In the genomic region with DNA sequence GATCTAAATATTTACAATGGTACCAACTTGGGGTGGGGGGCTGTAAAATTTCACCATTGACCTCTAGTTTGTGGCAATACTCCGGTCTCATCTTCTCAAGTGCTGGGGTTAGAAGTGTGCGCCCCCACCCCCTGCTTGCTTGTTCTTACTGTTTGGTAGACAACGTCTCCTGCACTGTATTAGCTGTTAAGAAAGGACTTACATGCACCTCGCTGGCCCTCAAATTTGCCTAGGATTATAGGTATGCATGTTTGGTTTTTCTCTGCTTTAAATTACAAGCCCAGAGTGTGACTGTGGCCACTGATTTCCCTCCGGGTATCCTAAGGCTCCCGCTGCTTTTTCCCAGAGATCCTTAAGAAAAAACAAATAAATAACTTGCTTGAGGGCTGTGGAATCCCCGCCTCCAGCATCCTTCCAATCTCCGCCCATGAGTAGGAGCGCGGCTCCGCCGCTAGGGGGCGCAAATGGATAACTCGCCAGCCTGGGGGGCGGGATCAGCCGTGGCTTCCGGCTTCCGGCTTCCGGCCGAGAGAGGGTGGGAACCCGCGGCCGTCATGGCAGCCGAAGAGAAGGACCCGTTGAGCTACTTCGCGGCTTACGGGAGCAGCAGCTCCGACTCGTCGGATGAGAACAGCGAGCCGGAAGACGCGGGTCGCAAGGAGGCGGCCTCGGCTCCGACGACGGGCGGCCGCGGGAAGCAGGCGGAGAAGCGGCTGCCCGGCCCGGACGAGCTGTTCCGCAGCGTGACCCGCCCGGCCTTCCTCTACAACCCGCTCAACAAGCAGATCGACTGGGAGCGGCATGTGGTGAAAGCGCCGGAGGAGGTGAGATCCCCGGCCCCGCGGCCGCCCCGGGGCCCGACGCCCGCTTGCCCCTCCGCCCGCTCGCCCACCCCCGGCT, we compare ENCODE assay signal across 8 mouse cellular contexts. TPM values are rescaled to one million over a fixed set of nuclear protein-coding genes. Genes with fewer than 3 reads are reported as not detected.
A peak's percentile ranks its signal among the peaks of the same experiment; 100 is the strongest.
DNase-seq lines count a peak whose midpoint lies in the region; ATAC-seq and TF ChIP-seq lines count a peak whose summit lies in the region.

2410004B18Rik (plus strand) TSS at position 510 of the 900 bp plus-strand sequence.

- no peaks in the 10 kb centered on the region for H3K27me3 ChIP-seq in embryonic facial prominence, embryonic 13.5 days
- H3K27me3 ChIP-seq in heart, adult 2 months (ENCODE audit: control insufficient read depth, insufficient read depth, low read length): no peaks in the 10 kb centered on the region
- H3K27me3 ChIP-seq in limb, embryonic 12.5 days: no peaks in the 10 kb centered on the region
- H3K27me3 ChIP-seq in midbrain, embryonic 14.5 days (ENCODE audit: control insufficient read depth, insufficient read depth, low read length): no peaks in the 10 kb centered on the region

- ATAC-seq in embryonic facial prominence, embryonic 13.5 days (ENCODE audit: insufficient number of reproducible peaks, insufficient read depth, low FRiP score, low TSS enrichment, low read depth): peak; percentile 86
- peak; percentile 84 for ATAC-seq in limb, embryonic 12.5 days (ENCODE audit: insufficient number of reproducible peaks, insufficient read depth, low FRiP score, low TSS enrichment, low read depth)
- peak; percentile 96 for ATAC-seq in midbrain, embryonic 14.5 days (ENCODE audit: low FRiP score, low TSS enrichment)

- H3K27ac ChIP-seq in embryonic facial prominence, embryonic 13.5 days: peak within 1 kb of the TSS; percentile 65
- H3K27ac ChIP-seq in heart, adult 2 months: peak within 1 kb of the TSS; percentile 84
- peak within 1 kb of the TSS; percentile 72 for H3K27ac ChIP-seq in limb, embryonic 12.5 days
- peak within 1 kb of the TSS; percentile 77 for H3K27ac ChIP-seq in midbrain, embryonic 14.5 days (replicated peaks; ENCODE audit: low read depth, low read length)

- peak within 1 kb of the TSS; percentile 97 for H3K4me3 ChIP-seq in embryonic facial prominence, embryonic 13.5 days
- H3K4me3 ChIP-seq in heart, adult 2 months: peak within 1 kb of the TSS; percentile 88
- H3K4me3 ChIP-seq in limb, embryonic 12.5 days (replicated peaks): peak within 1 kb of the TSS; percentile 96
- peak within 1 kb of the TSS; percentile 94 for H3K4me3 ChIP-seq in midbrain, embryonic 14.5 days (replicated peaks; ENCODE audit: low read depth, low read length)

- peaks cover 33% of the 10 kb centered on the region for H3K4me1 ChIP-seq in embryonic facial prominence, embryonic 13.5 days
- H3K4me1 ChIP-seq in heart, adult 2 months (ENCODE audit: control insufficient read depth, insufficient read depth, low read length): peaks cover 8% of the 10 kb centered on the region
- H3K4me1 ChIP-seq in limb, embryonic 12.5 days (replicated peaks): peaks cover 13% of the 10 kb centered on the region
- H3K4me1 ChIP-seq in midbrain, embryonic 14.5 days (ENCODE audit: control insufficient read depth, insufficient read depth, low read length): peaks cover 21% of the 10 kb centered on the region

- peak; percentile 88 for DNase-seq in 416B (ENCODE audit: low read depth)
- DNase-seq in adrenal gland, postnatal 4 days (ENCODE audit: low spot score in 2 of 2): peak; percentile 85 to 92
- DNase-seq in heart, adult 2 months: peak; percentile 91 to 95
- DNase-seq in kidney, adult 8-10 months: peak; percentile 86 to 92
- DNase-seq in midbrain, embryonic 14.5 days: peak; percentile 98
- DNase-seq in spleen, adult 12 weeks (ENCODE audit: low spot score): peak; percentile 95

- H3K4me2 ChIP-seq in embryonic facial prominence, embryonic 13.5 days: peak within 1 kb of the TSS; percentile 81
- peak within 1 kb of the TSS; percentile 77 for H3K4me2 ChIP-seq in limb, embryonic 12.5 days
- peak within 1 kb of the TSS; percentile 80 for H3K4me2 ChIP-seq in midbrain, embryonic 14.5 days (ENCODE audit: low read length)

- intact Hi-C loops in heart, adult 2 months (cut with DNase I): no loop called here

- TF ChIP-seq EP300 in heart, adult 2 months (IDR thresholded peaks at IDR 0.05; ENCODE audit: insufficient read depth, low read depth, low read length): peak; percentile 66; the same call in 1 of the 2 replicates

- TF ChIP-seq POLR2A in heart, adult 2 months (IDR thresholded peaks at IDR 0.05; ENCODE audit: insufficient read depth, low read depth, low read length): peak; percentile 87

- peaks cover 39% of the 10 kb centered on the region for H3K36me3 ChIP-seq in embryonic facial prominence, embryonic 13.5 days
- H3K36me3 ChIP-seq in heart, adult 2 months (ENCODE audit: control insufficient read depth, insufficient read depth, low read length): peaks cover 16% of the 10 kb centered on the region
- peaks cover 41% of the 10 kb centered on the region for H3K36me3 ChIP-seq in limb, embryonic 12.5 days
- H3K36me3 ChIP-seq in midbrain, embryonic 14.5 days (ENCODE audit: control insufficient read depth, insufficient read depth, low read length): peaks cover 36% of the 10 kb centered on the region

- peak within 1 kb of the TSS; percentile 96 for H3K9ac ChIP-seq in embryonic facial prominence, embryonic 13.5 days
- H3K9ac ChIP-seq in heart, adult 2 months (ENCODE audit: low read depth, low read length): peak within 1 kb of the TSS; percentile 98
- H3K9ac ChIP-seq in limb, embryonic 12.5 days (replicated peaks): peak within 1 kb of the TSS; percentile 93
- H3K9ac ChIP-seq in midbrain, embryonic 14.5 days (replicated peaks; ENCODE audit: low read length): peak within 1 kb of the TSS; percentile 87

- no peak; the same call in 1 of the 2 replicates for TF ChIP-seq CTCF in heart, adult 2 months (IDR thresholded peaks at IDR 0.05)

- peaks cover 5% of the 10 kb centered on the region for H3K79me2 ChIP-seq in heart, adult 2 months (replicated peaks; ENCODE audit: control insufficient read depth, insufficient read depth, low read length)

- H3K9me3 ChIP-seq in embryonic facial prominence, embryonic 13.5 days: no peaks in the 10 kb centered on the region
- no peaks in the 10 kb centered on the region for H3K9me3 ChIP-seq in limb, embryonic 12.5 days
- H3K9me3 ChIP-seq in midbrain, embryonic 14.5 days (ENCODE audit: control insufficient read depth, low read length): no peaks in the 10 kb centered on the region

- under 1% methylated on average over 64 of the region's 70 CpGs for WGBS in embryonic facial prominence, embryonic 13.5 days
- 1% methylated on average over 70 of the region's 70 CpGs for whole genome bisulfite sequencing in heart, adult 2 months
- 2% methylated on average over 68 of the region's 70 CpGs for WGBS in limb, embryonic 12.5 days
- WGBS in midbrain, embryonic 14.5 days: 2% methylated on average over 66 of the region's 70 CpGs

RNA-seq across cellular contexts. Expression of gene 2410004B18Rik, which starts in this region (rescaled TPM):
- total RNA-seq in adrenal gland, postnatal 4 days (2021): 10 to 100 TPM; 21.6 to 22.5 TPM
- polyA plus RNA-seq in embryonic facial prominence, embryonic 13.5 days (2015; fragmentation: Nextera tagmentation; extraction: Ambion mirVana): 50.7 and 61.1 TPM in 2 replicates
- total RNA-seq in heart, adult 2 months (2021): 10 to 100 TPM; 17.9 to 20.8 TPM
- polyA plus RNA-seq in heart, adult 2 months (2012; rRNA removed): 9.0 and 9.2 TPM in 2 replicates
- 47.4 and 55.2 TPM in 2 replicates for polyA plus RNA-seq in limb, embryonic 12.5 days (2016; fragmentation: Nextera tagmentation; extraction: Ambion mirVana)
- 76.6 and 85.3 TPM in 2 replicates for polyA plus RNA-seq in midbrain, embryonic 14.5 days (2014; fragmentation: Nextera tagmentation; extraction: Ambion mirVana)

Comparison
In these comparisons a context has a peak if more than half of its experiments do, and no peak if none do; other contexts are left out.
1. Peak in every context shown above with its lines: DNase-seq, ATAC-seq, H3K4me3 ChIP-seq and H3K27ac ChIP-seq.